ENCODE assay signal across 29 mouse cellular contexts in genomic region chr7:67626671-67627070, GRCm38 (mm10).
"Had no signal": no experiment of that assay in that cellular context is flagged by ENCODE, and none has a peak within 500 bp of the region (broad histone marks: within the 10 kb centered on the region; RNA-seq: fewer than 3 reads in every experiment).

No protein-coding gene starts in this region.

- H3K4me1 ChIP-seq: hindbrain, embryonic 10.5 days; hindbrain, embryonic 12.5 days; hindbrain, embryonic 13.5 days; hindbrain, embryonic 15.5 days; intestine, embryonic 15.5 days had no signal

- H3K27me3 ChIP-seq: heart, embryonic 12.5 days; heart, embryonic 13.5 days; heart, embryonic 15.5 days; hindbrain, embryonic 12.5 days; hindbrain, embryonic 13.5 days; hindbrain, embryonic 15.5 days; intestine, embryonic 15.5 days; kidney, embryonic 15.5 days had no signal

- H3K27ac ChIP-seq: heart, embryonic 13.5 days; heart, embryonic 15.5 days; hindbrain, embryonic 10.5 days; hindbrain, embryonic 12.5 days; hindbrain, embryonic 13.5 days; hindbrain, embryonic 14.5 days; hindbrain, embryonic 15.5 days; hindbrain, postnatal 0 days; intestine, embryonic 15.5 days; kidney, embryonic 15.5 days; kidney, postnatal 0 days; layer of hippocampus, adult 2 months; left cerebral cortex, adult 2 months had no signal

- H3K36me3 ChIP-seq: intestine, embryonic 15.5 days; kidney, embryonic 15.5 days had no signal

- H3K9me3 ChIP-seq: heart, embryonic 12.5 days; heart, embryonic 13.5 days; heart, embryonic 15.5 days; hindbrain, embryonic 10.5 days; hindbrain, embryonic 12.5 days; hindbrain, embryonic 13.5 days; hindbrain, embryonic 15.5 days; intestine, embryonic 15.5 days; kidney, embryonic 15.5 days had no signal

- DNase-seq: heart, postnatal 10 days; heart, postnatal 14 days; heart, postnatal 36 days; heart, postnatal 4 days; kidney, adult 11 months; kidney, adult 18-20 months; kidney, adult 2 months; kidney, adult 8-10 months; kidney, adult 9 months; kidney, postnatal 14 days; kidney, postnatal 25 days; kidney, postnatal 36 days; kidney, postnatal 4 days; layer of hippocampus, adult 9-11 months; layer of hippocampus, postnatal 36 days had no signal

- H3K9ac ChIP-seq: heart, embryonic 12.5 days; heart, embryonic 13.5 days; heart, embryonic 15.5 days; hindbrain, embryonic 12.5 days; hindbrain, embryonic 13.5 days; hindbrain, embryonic 14.5 days; hindbrain, embryonic 15.5 days; intestine, embryonic 15.5 days; kidney, embryonic 15.5 days had no signal

- H3K4me3 ChIP-seq: heart, embryonic 12.5 days; heart, embryonic 13.5 days; heart, embryonic 15.5 days; hindbrain, embryonic 10.5 days; hindbrain, embryonic 12.5 days; hindbrain, embryonic 13.5 days; hindbrain, embryonic 15.5 days; intestine, embryonic 15.5 days; kidney, embryonic 15.5 days; layer of hippocampus, adult 2 months; left cerebral cortex, adult 2 months had no signal
